Mouse (Mus musculus) heart, postnatal 0 days (tissue): ENCODE results near the gene Rabif. TPM values are rescaled to one million over a fixed set of nuclear protein-coding genes. Genes with fewer than 3 reads are reported as not detected.

ENCODE experiments used
- ATAC-seq: fragments of 200-750 bp; cut with Nextera tagmentation; 2 replicates; pipeline ENCODE4 v1.8.0; 2017; ENCODE audit warnings: low read depth, moderate number of reproducible peaks, moderate library complexity; ENCODE audit not compliant: insufficient read depth
- DNase-seq: peaks from one replicate; pipeline ENCODE4 v3.0.0-alpha.2; 2016; ENCODE audit warnings: low spot score
- H3K27ac ChIP-seq: fragments of 300-500 bp; sonication (generic); 2 replicates; pipeline ENCODE4 v1.5.1; 2014; ENCODE audit warnings: low read depth, mild to moderate bottlenecking
- H3K27me3 ChIP-seq: fragments of 300-500 bp; sonication (generic); 2 replicates; pipeline ENCODE4 v1.6.1; 2014; ENCODE audit warnings: low read length, mixed read lengths; ENCODE audit not compliant: control insufficient read depth, insufficient read depth
- H3K36me3 ChIP-seq: fragments of 300-500 bp; sonication (generic); replicated peaks from 2 replicates; pipeline ENCODE4 v1.6.1; 2014; ENCODE audit warnings: low read length, mixed read lengths; ENCODE audit not compliant: control insufficient read depth, insufficient read depth
- H3K4me1 ChIP-seq: fragments of 300-500 bp; sonication (generic); 2 replicates; pipeline ENCODE4 v1.6.1; 2014; ENCODE audit warnings: antibody characterized with exemption; ENCODE audit not compliant: control insufficient read depth, insufficient read depth
- H3K4me2 ChIP-seq: fragments of 300-500 bp; sonication (generic); 2 replicates; pipeline ENCODE4 v1.6.1; 2014; ENCODE audit warnings: low read depth, mild to moderate bottlenecking, low read length, moderate library complexity
- H3K4me3 ChIP-seq: fragments of 300-500 bp; sonication (generic); 2 replicates; pipeline ENCODE4 v1.5.1; 2014; ENCODE audit warnings: low read depth, low read length
- H3K9ac ChIP-seq: fragments of 300-500 bp; sonication (generic); replicated peaks from 2 replicates; pipeline ENCODE4 v1.6.1; 2014; ENCODE audit warnings: low read depth, low read length, mixed read lengths
- H3K9me3 ChIP-seq: fragments of 300-500 bp; sonication (generic); replicated peaks from 2 replicates; pipeline ENCODE4 v1.6.1; 2016; ENCODE audit warnings: low read length; ENCODE audit not compliant: control insufficient read depth
- CTCF ChIP-seq: IDR thresholded peaks from 2 replicates; pipeline ENCODE4 v1.5.1; 2016; ENCODE audit warnings: antibody characterized with exemption, control low read depth, low read depth
- EP300 ChIP-seq: IDR thresholded peaks from 2 replicates; pipeline ENCODE4 v1.6.1; 2016; ENCODE audit warnings: antibody characterized with exemption, low read depth
- WGBS: fragments of 180-500 bp; shearing (Covaris S2); extraction: QIAGEN DNeasy Blood & Tissue Kit; methylation state at CpG from one replicate; pipeline ENCODE4 v1.1.7; 2014; 5-methylcytosine and 5-hydroxymethylcytosine counted together
- polyA plus RNA-seq: library from polyadenylated mRNA; unstranded; fragments of >200 nt; fragmentation: Nextera tagmentation; extraction: Ambion mirVana; gene quantifications from 2 replicates; pipeline ENCODE4 v1.2.1, GENCODE M21; 2015
- total RNA-seq: library from RNA; depleted of rRNA; stranded (reverse); fragments of >200 nt; gene quantifications from 2 replicates; pipeline ENCODE4 v1.2.3, GENCODE M21; 2014; ENCODE audit warnings: low replicate concordance

Gene Rabif
- total and polyA plus RNA-seq, 2 experiments from 2014 or later = 14.0 to 21.4 TPM

DNA sequence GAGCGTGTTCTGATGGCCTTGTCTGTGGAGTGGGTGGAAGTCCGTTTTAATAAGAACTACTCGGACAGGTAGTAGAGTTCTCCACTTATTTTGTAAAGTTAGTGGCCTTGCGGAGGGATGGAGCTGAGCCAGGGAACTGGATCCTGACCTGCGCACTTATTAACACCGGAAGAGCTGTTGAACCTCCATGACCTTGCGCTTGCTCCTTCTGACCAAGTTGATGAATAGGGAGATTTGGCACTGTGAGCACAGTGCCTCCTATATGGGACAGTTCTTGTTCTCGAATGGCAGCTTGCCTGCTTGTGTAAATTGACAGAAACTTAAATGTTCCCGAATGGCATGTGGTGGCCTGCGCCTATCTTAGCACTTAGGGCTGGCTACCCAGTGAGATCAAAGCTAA, 1.5 kb downstream of the Rabif start:
- no peak for ATAC-seq
- Histone ChIP-seq H3K27ac (no peak overlapping the region), H3K4me2 (peak overlapping the region; percentile 89; the same call in 1 of the 2 replicates), H3K27me3 (no peaks in the 10 kb centered on the region), H3K4me3 (no peak overlapping the region), H3K9ac (no peak overlapping the region), H3K36me3 (peaks cover 14% of the 10 kb centered on the region), H3K9me3 (no peaks in the 10 kb centered on the region), H3K4me1 (peaks cover 11% of the 10 kb centered on the region; the same call in 1 of the 2 replicates)
- TF ChIP-seq CTCF (no peak), EP300 (no peak)
- 82% methylated on average over 10 of the region's 10 CpGs for WGBS
- no peak for DNase-seq

- H3K36me3 ChIP-seq = peaks cover 28% of the 10 kb centered on the region
- DNase-seq = no peak
Measured at GRCm38 (mm10) chr1:134500916-134501315, 6.5 kb downstream of the Rabif start.

DNA sequence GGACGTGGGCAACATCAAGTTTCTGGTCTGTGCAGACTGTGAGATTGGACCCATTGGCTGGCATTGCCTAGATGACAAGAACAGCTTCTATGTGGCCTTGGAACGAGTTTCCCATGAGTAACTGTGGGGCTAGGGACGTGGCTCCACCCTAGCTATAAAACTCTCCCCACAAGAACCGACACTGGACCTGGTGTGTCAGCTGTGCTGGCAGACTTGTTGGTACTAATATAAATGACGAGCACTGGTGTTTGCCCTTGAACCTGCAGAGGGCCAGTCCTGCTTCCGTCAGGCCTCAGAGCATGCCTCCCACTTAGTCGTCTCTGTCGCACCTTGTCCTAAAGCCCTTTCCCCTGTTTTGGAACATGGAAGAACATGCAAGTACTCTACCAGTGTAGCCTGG, 11.8 kb downstream of the Rabif start:
- no peak for DNase-seq
- Histone ChIP-seq H3K36me3 (peaks cover 37% of the 10 kb centered on the region), H3K27ac (no peak overlapping the region), H3K9ac (no peak overlapping the region), H3K9me3 (no peaks in the 10 kb centered on the region), H3K27me3 (no peaks in the 10 kb centered on the region), H3K4me2 (no peak overlapping the region), H3K4me3 (no peak overlapping the region), H3K4me1 (no peaks in the 10 kb centered on the region)
- no peak for TF ChIP-seq EP300
- TF ChIP-seq CTCF = no peak
- 89% methylated on average over 8 of the region's 8 CpGs for WGBS
- ATAC-seq = no peak

More at GRCm38 (mm10) chr1:134500916-134501315, 6.5 kb downstream of the Rabif start:
- Histone ChIP-seq H3K4me2 (no peak overlapping the region), H3K27ac (no peak overlapping the region), H3K4me1 (0 out of 2 replicates have a peak, but pooled peaks cover 2% of the 10 kb centered on the region), H3K9me3 (no peaks in the 10 kb centered on the region), H3K4me3 (no peak overlapping the region), H3K27me3 (no peaks in the 10 kb centered on the region), H3K9ac (no peak overlapping the region)
- WGBS = 96% methylated on average over 1 of the region's 1 CpGs
- no peak for ATAC-seq
- TF ChIP-seq EP300 (no peak), CTCF (no peak)

DNA sequence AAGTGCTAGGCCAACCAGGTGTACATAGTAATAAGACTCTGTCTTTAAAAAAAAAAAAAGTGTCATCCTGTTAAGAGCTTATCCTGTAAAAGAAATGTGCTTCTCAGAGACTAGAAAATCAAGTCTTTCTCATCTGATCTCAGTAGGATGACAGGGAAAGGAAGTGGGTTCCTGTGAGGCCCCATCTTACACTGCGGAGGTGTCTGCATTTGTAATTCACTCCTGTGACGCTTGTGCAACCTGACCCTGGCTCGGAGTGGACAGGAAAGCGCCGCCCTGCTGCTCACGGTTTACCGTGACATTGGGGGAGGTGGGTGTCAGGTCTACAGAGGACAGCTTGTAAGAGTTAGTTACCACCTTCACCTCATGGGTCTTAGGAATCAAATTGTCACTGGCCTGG, 15.6 kb downstream of the Rabif start:
- WGBS = 56% methylated on average over 7 of the region's 7 CpGs
- no peak overlapping the region for H3K27ac ChIP-seq
- no peak for ATAC-seq
- H3K4me1 ChIP-seq = no peaks in the 10 kb centered on the region
- H3K4me2 ChIP-seq = no peak overlapping the region
- peaks cover 32% of the 10 kb centered on the region for H3K36me3 ChIP-seq
- no peak for TF ChIP-seq EP300
- no peak for TF ChIP-seq CTCF
- H3K4me3 ChIP-seq = no peak overlapping the region
- no peak for DNase-seq
- peaks cover 3% of the 10 kb centered on the region; the same call in 1 of the 2 replicates for H3K27me3 ChIP-seq
- no peaks in the 10 kb centered on the region for H3K9me3 ChIP-seq
- H3K9ac ChIP-seq = no peak overlapping the region

GRCm38 (mm10) chr1:134512183-134512582, 17.7 kb downstream of the Rabif start:
- no peak overlapping the region for H3K27ac ChIP-seq
- WGBS = 62% methylated on average over 4 of the region's 4 CpGs
- H3K36me3 ChIP-seq = peaks cover 12% of the 10 kb centered on the region
- no peak for TF ChIP-seq CTCF
- no peak for TF ChIP-seq EP300
- peaks cover 3% of the 10 kb centered on the region; the same call in 1 of the 2 replicates for H3K27me3 ChIP-seq
- no peak for DNase-seq
- no peaks in the 10 kb centered on the region for H3K4me1 ChIP-seq
- no peak overlapping the region for H3K9ac ChIP-seq
- no peak overlapping the region for H3K4me2 ChIP-seq
- H3K9me3 ChIP-seq = no peaks in the 10 kb centered on the region
- no peak for ATAC-seq
- H3K4me3 ChIP-seq = no peak overlapping the region

GRCm38 (mm10) chr1:134512584-134512983, 18.1 kb downstream of the Rabif start:
- Histone ChIP-seq H3K9me3 (no peaks in the 10 kb centered on the region), H3K4me2 (no peak overlapping the region), H3K27ac (no peak overlapping the region), H3K9ac (no peak overlapping the region), H3K27me3 (peaks cover 3% of the 10 kb centered on the region; the same call in 1 of the 2 replicates), H3K4me1 (no peaks in the 10 kb centered on the region), H3K4me3 (peak overlapping the region; percentile 57; the same call in 1 of the 2 replicates), H3K36me3 (peaks cover 8% of the 10 kb centered on the region)
- TF ChIP-seq EP300 (no peak), CTCF (no peak)
- DNase-seq (no peak), ATAC-seq (no peak)
- 67% methylated on average over 6 of the region's 6 CpGs for WGBS
